Mouse (Mus musculus) heart, adult 11 months (tissue): Measurements from ENCODE around the gene Mlx.
A peak's percentile ranks its signal among the peaks of the same experiment; 100 is the strongest.

Experiments used
- DNase-seq: peaks from one replicate; pipeline ENCODE4 v3.0.0; 2022

Gene Mlx

GRCm38 (mm10) chr11:101086756-101087681, at the start of gene Mlx:
TSS of gene Mlx (plus strand) at chr11:101087277.
- DNase-seq: peak; percentile 100

GRCm38 (mm10) chr11:101037795-101038194, 49.3 kb upstream of the Mlx start:
- DNase-seq: no peak

- DNase-seq: no peak
Measured at GRCm38 (mm10) chr11:101045826-101046225, 41.3 kb upstream of the Mlx start.

GRCm38 (mm10) chr11:101046440-101046839, 40.6 kb upstream of the Mlx start:
- no peak for DNase-seq

- no peak for DNase-seq
Measured at GRCm38 (mm10) chr11:101047502-101047901, 39.6 kb upstream of the Mlx start.

GRCm38 (mm10) chr11:101050359-101050758, 36.7 kb upstream of the Mlx start:
- no peak for DNase-seq

GRCm38 (mm10) chr11:101051051-101051493, 36.0 kb upstream of the Mlx start:
- no peak for DNase-seq

GRCm38 (mm10) chr11:101051617-101052016, 35.5 kb upstream of the Mlx start:
- no peak for DNase-seq

GRCm38 (mm10) chr11:101052751-101053473, 34.2 kb upstream of the Mlx start:
- peak; percentile 98 for DNase-seq

GRCm38 (mm10) chr11:101053974-101054373, 33.1 kb upstream of the Mlx start:
- no peak for DNase-seq

- DNase-seq: no peak
Measured at GRCm38 (mm10) chr11:101055418-101055817, 31.7 kb upstream of the Mlx start.

- DNase-seq: peak; percentile 98
Measured at GRCm38 (mm10) chr11:101056885-101057284, 30.2 kb upstream of the Mlx start.

- peak; percentile 98 for DNase-seq
Measured at GRCm38 (mm10) chr11:101057860-101058259, 29.2 kb upstream of the Mlx start.

GRCm38 (mm10) chr11:101058726-101059125, 28.4 kb upstream of the Mlx start:
- peak; percentile 99 for DNase-seq

GRCm38 (mm10) chr11:101059473-101059872, 27.6 kb upstream of the Mlx start:
- DNase-seq: peak; percentile 92

GRCm38 (mm10) chr11:101060126-101060525, 27.0 kb upstream of the Mlx start:
- peak; percentile 99 for DNase-seq

- peak; percentile 90 for DNase-seq
Measured at GRCm38 (mm10) chr11:101061049-101061448, 26.0 kb upstream of the Mlx start.

- DNase-seq: peak; percentile 99
Measured at GRCm38 (mm10) chr11:101062165-101062884, 24.8 kb upstream of the Mlx start.

- no peak for DNase-seq
Measured at GRCm38 (mm10) chr11:101062971-101063675, 24.0 kb upstream of the Mlx start.

GRCm38 (mm10) chr11:101063676-101064327, 23.3 kb upstream of the Mlx start:
- DNase-seq: peak; percentile 99

- DNase-seq: no peak
Measured at GRCm38 (mm10) chr11:101064462-101064861, 22.6 kb upstream of the Mlx start.

- no peak for DNase-seq
Measured at GRCm38 (mm10) chr11:101065002-101065401, 22.1 kb upstream of the Mlx start.
